Mouse (Mus musculus) T-helper 2 cell (primary cell): Measurements from ENCODE around the gene Esrp2.

Experiments used
- in situ Hi-C: fragments of 300-600 bp; cut with MboI, MseI; formaldehyde crosslinking; loops from one replicate; pipeline ENCODE4 v1.15.1; 2025; ENCODE audit warnings: high pct_unique_total_duplicates

Gene Esrp2

DNA sequence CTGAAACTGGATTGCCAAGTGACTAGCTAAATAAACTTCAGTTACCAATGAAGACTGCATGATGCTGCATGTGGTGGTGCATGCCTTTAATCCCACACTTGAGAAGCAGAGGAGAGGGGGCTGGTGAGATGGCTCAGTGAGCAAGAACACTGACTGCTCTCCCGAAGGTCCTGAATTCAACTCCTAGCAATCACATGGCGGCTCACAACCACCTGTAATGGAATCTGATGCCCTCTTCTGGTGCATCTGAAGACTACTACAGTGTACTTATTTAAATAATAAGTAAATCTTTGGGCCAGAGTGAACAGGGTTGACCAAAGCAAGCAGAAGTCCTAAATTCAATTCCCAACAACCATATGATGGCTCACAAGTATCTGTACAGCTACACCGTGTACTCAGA, 13.3 kb downstream of the Esrp2 start:
- in situ Hi-C loops, result no loop called here

DNA sequence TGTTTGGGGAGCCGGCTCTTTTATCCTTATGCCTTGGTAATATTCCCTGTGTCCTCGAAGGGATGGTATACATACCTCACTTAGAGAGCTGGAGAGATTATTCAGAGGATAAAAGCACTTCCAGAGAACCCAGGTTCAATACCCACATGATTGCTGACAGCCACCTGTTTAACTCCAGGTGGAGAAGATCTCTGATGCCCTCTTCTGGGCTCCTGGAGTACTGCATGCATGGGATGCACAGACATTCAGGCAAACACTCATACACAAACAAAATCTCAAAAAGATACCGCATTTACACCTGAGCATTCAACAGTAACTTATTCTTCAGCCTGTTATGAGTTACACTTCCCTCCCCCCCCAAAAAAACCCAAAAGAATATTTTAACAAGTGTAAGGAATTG, 20.9 kb downstream of the Esrp2 start:
- in situ Hi-C loops, result no loop called here

DNA sequence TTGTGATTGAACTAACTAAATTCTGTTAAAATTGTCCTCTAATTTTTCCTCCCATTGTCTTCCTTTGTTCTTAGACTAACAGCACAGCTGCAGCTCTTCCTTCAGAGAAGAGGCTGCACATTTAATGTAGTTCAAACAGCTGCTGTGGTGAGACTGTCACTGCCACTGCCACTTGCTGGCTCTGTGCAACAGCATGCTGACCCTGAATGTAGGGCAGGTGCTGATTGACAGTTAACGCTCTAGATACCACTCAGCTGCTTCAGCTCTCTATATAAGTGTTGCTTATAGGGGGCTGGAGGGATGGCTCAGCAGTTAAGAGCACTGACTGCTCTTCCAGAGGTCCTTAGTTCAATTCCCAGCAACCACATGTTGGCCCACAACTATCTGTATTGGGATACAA, 24.3 kb downstream of the Esrp2 start:
- in situ Hi-C loops, result no loop called here

DNA sequence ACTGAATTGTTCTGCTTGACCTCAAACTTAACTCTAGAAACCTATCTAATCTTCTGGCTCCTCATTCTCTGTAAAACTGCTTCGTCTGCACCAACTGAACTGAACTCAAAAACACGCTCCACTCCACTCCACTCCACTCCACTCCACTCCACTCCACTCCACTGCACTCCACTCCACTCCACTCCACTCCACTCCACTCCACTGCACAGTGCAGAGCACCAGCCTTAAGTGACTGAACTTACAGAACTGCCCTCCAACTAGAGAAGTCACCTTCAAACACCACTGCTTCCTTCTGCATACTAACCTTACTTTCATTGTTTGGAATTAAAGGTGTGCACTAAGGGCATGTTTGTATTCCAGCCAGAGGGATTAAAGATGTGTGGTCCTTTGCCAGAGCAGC, 24.7 kb downstream of the Esrp2 start:
- in situ Hi-C loops, result no loop called here

DNA sequence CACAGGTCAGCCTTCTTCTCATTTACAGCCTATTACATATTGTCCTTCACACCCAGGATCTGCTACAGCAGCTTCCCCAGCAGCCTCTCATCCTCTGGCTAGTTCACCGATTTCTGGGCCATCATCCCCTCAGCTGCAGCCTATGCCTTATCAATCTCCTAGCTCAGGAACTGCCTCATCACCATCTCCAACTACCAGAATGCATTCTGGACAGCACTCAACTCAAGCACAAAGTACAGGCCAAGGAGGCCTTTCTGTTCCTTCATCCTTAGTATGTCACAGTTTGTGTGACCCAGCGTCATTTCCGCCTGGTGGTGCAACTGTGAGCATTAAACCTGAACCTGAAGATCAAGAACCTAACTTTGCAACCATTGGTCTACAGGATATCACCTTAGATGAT, 28.0 kb downstream of the Esrp2 start:
- in situ Hi-C loops, result no loop called here

DNA sequence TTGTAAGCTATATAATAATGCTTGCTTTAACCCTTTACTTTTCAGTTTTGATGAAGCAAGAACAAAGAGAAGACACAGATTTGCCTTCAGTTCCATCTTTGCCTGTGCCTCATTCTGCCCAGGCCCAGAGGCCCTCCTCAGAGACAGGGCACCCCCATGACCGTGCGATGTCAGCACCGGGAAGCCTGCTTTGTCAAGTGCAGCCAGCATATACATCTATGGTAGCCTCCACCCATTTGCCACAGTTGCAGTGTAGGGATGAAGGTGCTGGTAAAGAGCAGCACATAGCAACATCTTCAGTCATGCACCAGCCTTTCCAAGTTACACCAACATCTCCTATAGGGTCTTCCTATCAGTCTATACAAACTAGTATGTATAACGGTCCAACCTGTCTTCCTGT, 28.7 kb downstream of the Esrp2 start:
- in situ Hi-C loops, result no loop called here

DNA sequence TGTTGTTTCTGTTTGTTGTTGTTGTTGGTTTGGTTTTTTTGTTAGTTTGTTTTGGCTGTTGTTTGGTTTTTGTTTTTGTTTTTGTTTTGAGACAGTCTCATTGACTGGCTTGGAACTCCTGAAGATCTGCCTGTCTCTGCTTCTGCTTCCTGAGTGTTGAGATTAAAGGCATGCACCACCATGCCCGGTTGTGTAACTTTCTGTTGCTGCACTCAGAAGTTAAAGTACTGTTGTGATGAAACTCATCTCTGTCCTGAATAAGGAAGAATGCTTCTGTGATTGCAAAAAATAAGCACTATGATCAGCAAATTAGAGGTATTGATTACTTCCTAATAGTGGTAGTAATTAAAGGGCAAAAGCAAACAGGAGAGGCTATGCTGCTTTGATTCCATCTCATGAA, 30.6 kb downstream of the Esrp2 start:
- in situ Hi-C loops, result no loop called here

DNA sequence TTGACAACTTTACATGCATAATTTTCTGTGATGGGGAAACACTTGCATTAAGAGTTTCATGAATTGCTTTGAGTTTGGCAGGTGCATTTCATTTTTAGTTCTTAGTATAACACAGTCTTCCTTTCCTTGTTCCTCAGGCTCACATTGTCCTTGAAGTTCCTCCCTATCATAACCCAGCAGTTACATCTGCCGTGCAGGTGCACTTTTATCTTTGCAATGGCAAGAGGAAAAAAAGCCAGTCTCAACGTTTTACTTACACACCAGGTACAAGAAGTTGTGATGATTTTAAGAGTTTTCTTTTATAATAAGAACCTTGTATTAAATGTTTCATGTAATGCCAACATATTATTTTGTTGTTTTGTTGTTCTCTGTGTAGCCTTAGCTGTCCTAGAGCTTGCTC, 32.9 kb downstream of the Esrp2 start:
- in situ Hi-C loops, result no loop called here

DNA sequence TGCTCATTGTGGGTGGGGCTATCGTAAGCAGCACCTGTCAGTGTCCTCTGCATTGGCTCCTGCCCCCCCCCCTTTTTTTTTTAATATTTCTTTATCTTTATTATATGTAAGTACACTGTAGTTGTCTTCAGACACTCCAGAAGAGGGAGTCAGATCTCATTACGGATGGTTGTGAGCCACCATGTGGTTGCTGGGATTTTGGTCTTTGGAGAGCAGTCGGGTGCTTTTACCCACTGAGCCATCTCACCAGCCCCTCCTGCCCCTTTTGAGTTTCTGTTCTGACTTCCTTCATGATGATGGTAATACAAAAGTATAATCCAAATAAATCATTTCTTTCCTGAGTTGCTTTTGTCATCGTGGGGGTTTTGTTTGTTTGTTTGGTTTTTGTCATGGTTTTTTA, 34.5 kb downstream of the Esrp2 start:
- in situ Hi-C loops, result no loop called here
